Mouse (Mus musculus) brain, embryonic 14.5 days (tissue): ENCODE measurements around the gene Naif1.

Experiments
- CTCF ChIP-seq: fragments of 200-500 bp; IDR thresholded peaks from 2 replicates; pipeline ENCODE4 v1.5.1; 2012; ENCODE audit warnings: inconsistent platforms, mild to moderate bottlenecking, moderate library complexity, borderline replicate concordance; ENCODE audit not compliant: insufficient read depth, insufficient read length; ENCODE audit errors: extremely low read depth
- POLR2A ChIP-seq: fragments of 200-500 bp; IDR thresholded peaks from 2 replicates; pipeline ENCODE4 v1.6.1; 2012; ENCODE audit warnings: mild to moderate bottlenecking, inconsistent platforms, borderline replicate concordance; ENCODE audit not compliant: poor library complexity, insufficient read depth, insufficient read length, severe bottlenecking; ENCODE audit errors: extremely low read depth

GRCm38 (mm10) chr2:32416556-32416955 lies 33.7 kb upstream of the Naif1 start:
- TF ChIP-seq POLR2A (no peak), CTCF (no peak)
